Mouse (Mus musculus) forelimb bud, embryonic 11.5 days (tissue): ENCODE data around the gene Mark4.
A peak's percentile ranks its signal among the peaks of the same experiment; 100 is the strongest.

Source experiments
- DNase-seq: peaks from one replicate; pipeline ENCODE4 v3.0.0-alpha.2; 2012; ENCODE audit warnings: low read depth, low spot score

The Mark4 gene

DNA sequence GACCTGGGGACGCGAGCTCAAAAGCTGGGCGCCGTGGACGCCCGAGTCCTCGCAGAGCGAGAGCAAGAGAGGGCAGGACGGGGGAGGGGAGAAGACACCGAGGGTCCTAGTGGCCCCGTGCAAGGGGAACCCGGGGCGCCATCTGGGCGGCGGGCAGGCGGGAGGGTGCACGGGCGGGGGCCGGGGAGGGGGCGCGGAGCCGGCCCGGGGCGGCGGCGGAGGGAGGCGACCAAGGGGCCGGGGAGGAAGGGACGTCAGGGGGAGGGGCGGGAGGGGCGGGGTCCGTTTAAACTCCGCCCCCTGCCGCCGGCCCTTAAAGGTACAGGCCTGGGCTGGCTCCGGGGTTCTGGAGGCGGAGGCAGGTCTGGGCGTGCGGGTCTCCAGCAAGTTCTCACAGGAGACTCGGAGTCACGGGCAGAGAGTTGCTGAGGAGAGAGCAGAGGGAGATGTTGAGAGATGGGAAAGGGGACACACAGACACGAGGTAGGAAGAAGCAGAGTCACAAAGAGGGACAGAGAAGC lies at the start of gene Mark4:
TSS of gene Mark4 (minus strand) at position 231 of the 521 bp plus-strand sequence.
- peak; percentile 76 for DNase-seq

DNA sequence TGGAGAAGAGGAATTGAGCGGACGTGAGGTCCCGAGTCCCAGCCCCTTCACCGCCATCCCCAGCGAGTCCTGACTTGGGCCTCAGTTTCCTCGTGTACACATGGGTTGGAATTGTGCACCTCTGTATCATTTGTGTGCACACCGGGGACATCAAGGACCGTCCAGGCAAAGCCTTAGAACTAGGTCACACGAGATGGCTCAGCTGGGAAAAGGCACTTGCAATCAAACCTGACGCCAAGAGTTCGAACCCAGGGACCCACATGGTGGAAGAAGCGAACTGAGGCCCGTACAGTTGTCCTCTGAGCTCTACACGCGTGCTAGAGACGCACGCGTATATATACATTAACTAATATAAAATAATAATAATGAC lies 49.0 kb upstream of the Mark4 start:
- no peak for DNase-seq

DNA sequence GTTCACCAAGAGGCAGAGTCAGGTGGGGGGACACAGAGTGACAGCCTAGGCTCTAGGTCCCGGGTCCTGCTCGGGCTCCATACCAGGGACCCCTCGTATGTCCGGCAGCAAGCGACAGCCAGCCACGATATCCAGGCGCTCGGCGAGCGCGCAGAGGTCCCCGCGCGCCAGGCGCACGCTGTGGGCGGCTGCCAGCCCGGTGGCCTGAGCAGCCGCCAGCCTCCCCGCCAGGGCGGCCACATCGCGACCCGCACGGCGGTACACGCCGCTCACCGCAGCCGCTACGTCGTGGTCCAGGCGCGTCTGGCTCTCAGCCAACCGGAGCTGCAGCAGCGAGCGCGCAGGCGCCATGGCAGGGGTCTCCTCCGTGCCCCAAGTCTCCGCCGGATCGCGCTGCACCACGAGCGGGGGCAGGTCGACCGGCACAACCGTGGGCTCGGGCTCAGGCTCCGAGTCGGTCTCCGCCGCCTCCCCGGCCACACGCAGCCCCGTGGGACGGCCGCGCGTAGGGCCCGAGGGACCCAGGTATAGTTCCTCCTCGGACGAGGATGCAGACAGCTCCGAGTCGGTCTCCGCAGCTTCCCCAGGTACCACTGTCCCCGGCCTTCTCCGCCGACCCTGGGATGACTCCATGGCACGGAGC lies 48.5 kb upstream of the Mark4 start:
- peak; percentile 73 for DNase-seq

DNA sequence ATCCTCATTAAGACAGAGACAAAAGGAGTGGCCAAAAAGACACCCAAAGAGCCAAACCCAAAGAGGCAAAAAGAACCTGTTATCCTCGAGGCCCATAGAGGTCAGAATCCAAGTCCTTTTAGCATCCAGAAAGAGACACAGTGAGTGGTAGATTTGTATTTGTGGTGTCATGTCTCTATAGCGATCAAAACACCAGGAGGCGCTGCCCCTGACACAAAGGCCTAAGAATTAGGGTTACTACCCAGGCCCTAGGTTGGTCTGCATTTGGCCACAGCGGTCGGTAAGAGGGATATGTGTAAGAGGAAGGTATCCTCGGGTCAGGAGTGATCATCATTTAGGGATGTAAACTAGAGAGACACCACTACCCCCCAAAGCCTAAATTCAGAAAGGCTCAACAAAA lies 47.7 kb upstream of the Mark4 start:
- no peak for DNase-seq

DNA sequence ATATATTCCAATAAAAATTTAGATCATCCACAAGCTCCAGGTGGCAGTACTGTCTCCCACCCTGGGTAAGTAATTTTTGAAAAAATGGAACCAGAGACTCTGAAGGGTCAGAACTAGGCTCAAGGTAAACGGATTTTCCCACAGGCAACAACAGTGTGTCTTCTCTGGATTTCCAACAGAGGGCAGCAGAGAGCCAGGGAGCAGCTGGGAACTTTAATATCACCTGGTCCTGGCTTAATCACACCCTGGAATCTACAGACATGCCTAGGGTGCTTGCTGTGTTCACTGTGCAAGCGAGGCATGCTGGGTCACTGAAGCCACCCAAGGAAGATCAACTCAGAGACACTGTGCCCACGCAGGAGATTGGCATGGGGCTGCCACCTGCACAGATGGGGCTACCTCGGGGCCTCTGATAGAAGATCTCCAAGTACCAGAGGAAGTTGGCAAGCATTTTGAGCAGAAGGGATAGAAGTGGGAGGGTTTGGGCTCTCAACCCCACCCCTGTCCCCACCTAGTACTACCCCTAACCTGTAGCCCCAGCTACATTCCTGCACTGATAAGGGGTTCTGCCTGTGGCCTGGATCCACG lies 45.0 kb upstream of the Mark4 start:
- peak; percentile 75 for DNase-seq

DNA sequence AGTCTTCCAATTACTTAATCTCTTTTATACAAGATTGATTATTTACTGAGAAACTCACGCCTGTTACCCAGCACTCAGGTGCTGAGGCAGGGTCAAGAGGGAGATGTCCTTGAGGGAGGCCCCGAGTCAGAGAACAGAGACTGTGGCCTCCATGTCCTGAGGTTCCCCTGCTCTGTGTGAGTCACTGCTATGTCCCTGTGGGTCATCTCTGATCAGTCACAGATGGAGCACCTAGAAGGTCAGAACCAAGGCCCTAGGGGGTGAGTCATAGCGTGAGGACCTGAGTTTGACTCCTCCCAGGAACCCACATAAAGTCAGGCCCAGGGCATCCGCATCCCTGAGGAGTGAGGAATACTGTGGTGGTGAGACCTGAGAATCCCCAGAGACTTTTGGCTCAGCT lies 43.0 kb upstream of the Mark4 start:
- no peak for DNase-seq

DNA sequence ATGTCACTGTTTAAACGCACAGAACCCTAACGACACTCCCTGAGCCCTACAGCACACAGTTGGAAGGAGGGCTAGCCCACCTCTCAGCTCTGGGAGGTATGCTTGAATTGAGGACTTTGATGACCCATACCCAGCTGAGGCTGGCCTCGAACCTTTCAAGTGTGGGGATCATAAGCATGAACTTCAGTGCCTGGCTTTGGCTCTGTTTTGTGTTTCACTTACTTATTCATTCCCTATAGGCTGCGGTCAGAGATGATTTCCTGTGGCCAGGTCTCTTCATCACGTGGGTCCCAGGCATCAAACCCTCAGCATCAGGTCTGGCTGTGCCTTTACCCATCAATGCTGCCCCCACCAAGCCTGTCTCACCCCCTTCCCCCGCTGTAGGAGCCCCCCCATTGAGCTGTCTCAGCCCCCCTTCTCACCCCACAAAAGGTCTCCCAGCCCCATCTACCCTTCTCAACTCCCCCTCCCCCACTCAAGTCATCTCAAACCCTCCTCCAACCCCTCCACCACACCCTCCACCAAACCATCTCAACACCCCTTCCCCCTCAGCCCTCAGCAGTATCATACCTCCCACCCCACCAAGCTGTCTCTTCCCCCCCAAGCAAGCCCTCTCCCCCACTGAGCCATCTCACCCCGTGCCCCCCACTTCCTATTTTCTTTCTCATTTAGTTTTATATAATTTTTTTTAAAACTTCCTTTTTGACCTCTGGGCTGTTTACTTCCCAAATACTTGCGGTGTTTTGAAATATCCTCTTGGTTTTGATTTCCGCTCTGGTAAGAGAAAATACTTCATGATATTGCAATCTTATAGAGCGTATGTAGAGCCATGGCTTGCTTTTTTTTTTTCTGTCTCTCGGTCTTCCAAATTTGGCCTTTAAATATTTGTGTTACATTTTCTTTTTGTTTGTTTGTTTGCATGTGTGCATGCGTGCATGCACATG lies 42.1 kb upstream of the Mark4 start:
- no peak for DNase-seq

DNA sequence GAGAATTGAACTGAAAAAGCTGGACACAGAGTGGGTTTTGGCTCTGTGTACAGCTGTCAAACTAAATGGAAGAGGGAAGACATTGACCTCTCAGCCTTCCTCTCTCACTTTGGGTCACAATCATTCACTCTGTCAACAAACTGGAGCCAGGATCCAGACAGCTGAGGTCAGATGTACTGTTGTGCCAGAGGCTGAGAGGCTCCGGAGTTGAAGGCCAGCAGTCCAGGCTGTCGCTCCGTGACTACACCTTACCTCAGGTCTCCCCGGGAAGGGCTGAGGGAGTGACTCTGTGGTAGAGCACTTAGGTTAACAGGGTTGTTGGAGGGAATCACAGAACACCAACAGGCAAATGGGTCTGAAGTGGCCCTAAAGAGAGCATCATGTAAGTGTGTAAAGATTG lies 39.7 kb upstream of the Mark4 start:
- no peak for DNase-seq

DNA sequence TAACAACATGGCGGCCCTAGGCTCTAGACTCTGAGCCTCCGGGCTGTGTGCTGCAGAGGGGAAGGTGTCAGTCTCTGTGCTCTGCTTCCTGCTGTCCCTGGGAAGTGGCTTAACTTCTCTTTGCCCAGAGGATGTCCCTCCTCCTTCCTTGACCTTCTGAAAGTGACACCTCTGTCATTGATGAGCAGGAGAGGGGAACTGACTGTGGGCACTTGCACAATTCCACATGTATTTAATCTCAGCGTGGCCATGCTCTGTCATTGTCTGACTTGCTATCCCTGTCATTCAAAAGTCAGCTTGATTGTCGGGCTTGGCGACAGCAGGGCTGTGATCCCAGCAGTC lies 37.6 kb upstream of the Mark4 start:
- DNase-seq: no peak

DNA sequence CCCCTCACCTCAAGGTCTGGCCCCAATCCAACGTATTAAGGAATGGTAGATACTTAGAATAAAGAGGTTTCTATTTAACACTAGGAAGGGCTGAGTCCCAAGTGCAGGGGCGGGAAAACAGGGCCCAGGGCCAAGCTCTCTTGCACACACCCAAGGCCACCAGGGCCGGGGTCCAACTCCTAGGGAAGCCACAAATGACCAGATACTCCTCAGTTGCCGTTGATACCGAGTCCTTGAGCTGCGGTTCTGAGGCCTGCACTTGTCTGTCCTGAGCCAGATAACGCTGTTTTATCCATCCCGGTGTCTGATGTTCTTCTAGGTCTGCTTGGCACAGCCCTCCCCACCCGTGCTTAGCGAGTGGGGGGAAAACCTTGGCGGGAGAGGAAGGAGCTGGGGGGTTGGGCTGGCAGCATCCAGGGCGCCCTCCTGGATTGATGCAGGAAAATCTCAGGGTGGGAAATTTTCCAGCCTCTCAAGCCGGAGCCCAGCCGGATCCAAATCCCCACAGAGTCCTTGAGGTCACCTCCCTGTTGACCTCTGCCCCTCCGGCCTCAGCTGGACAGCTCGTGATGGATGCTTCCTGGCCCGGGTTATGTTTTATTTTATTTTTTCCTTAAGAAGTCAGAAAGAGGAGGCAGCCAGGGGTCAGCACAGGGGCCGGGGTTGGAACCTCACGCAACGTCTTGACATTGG lies 37.0 kb upstream of the Mark4 start:
- DNase-seq: no peak

DNA sequence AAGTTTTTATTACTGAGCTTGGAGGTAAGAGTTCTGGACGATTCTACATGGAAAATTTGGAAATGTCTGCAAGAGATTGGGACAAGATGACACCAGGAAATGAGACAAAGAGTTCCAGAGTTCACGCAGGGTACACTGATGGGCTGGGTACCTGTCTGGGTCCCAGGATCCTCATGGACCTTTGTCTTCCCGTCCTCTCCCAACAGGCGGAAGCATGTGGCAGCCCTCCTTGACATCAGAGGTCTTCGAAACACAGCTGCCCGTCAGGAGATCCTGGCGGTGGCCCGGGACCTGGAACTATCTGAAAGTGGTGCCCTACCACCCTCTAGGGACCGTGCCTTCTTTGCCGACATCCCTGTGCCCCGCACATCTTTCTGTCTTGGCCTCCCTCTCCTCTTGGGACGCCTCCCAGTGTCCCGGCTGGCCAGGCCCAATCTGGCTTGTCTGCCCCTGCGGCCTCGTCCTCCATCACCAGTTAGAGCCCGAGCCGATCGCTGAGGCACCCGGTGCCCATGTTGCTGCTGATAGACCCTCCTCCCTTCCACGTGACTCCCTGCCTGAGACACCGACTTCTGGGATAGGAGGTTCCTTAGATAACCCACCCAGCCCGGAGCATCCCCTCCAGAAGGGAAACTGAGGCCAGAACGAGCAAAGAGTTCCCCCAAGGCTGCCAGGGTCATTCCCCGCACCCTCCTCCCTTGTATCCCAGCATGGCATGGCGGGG lies 36.3 kb upstream of the Mark4 start:
- no peak for DNase-seq

DNA sequence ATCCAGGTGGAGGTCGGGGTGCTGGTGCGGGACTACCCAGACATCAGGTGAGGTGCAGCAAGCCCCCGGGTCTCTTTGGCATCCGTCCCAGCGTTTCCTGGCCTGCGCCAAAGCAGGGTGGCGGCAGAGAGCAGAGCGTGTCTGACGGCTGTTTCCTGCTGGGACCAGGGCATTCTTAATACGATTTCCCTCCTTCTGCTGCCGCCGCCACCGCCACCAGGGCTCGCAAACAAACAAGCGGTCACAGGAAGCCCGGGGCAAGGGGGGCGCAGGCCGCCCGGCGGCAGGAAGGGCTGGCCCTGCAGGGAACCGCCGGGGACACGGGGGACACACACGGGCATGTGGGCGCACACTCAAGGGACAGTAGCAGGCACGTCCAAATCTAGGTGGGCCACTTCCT lies 33.1 kb upstream of the Mark4 start:
- DNase-seq: no peak

DNA sequence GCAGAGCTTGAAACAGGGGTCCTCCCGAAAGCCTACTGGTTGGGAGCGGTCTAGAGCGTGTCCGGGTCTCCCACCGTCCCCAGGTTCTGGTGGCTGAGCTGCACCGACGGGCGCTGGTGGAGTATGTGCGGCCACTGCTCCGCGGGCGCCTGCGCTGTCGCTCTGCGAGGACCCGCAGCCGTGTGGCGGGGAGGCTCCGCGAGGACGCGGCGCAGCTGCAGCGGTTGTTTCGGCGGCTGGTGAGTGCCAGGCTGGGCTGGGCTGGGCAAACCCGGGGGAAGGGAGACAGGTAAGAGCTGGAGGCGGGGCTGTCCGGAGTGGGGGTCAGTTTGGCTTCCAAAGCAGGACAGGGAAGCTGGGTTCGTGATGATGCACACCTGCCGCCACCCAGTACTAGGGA lies 30.9 kb upstream of the Mark4 start:
- no peak for DNase-seq

DNA sequence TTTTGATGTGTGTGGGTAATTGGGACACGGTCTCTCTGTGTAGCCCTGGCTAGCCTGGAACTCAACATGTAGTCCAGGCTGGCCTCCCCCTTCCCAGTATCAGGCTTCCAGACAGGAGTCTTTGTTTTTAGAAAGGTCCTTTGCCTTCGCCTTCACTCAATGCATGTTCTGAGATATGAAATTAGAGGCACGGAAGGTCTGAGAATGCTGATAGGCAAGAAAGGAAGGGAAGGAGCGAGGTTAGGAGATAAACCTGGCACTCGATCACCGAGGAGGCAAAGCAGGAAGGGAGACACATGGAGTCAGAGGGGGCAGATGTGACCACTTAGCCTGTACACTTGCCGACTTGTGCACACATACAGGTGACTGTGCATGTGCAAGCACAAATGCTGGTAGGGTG lies 27.9 kb upstream of the Mark4 start:
- DNase-seq: no peak

DNA sequence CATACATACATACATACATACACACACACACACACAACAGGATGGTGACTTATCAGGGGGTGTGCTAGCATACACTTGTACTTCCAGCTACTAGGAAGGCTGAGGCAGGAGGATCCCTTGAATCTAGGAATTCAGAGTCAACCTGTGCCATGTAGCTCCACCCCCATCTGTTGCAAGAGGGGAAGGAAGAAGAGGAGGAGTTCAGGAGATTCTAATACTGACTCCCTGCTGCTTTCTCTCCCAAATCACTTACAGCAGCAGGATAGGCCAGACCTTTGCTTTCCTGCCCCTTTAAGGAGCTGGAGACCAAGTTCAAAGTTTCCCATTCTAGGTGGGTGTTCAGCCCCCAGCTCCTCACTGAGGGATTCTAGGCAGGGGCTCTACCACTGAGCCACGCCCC lies 26.9 kb upstream of the Mark4 start:
- no peak for DNase-seq

DNA sequence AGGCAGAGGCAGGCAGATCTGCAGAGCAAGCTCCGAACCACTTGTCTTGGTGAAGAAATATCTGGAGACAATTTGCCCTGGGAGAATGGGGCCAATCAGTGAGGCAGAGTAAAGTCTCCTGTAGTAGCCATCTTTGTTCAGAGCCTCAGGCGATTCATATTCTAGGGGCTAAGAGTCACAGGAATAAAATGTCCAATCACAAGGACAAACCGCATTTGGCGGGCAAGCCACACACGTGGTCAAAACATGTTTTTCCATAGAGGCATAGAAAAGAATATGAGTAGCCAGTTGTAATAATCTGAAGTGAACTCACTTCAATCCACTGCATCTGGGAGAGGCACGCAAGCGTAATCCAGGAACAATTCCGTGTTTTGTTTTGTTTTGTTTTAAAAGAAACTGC lies 24.7 kb upstream of the Mark4 start:
- DNase-seq: no peak

DNA sequence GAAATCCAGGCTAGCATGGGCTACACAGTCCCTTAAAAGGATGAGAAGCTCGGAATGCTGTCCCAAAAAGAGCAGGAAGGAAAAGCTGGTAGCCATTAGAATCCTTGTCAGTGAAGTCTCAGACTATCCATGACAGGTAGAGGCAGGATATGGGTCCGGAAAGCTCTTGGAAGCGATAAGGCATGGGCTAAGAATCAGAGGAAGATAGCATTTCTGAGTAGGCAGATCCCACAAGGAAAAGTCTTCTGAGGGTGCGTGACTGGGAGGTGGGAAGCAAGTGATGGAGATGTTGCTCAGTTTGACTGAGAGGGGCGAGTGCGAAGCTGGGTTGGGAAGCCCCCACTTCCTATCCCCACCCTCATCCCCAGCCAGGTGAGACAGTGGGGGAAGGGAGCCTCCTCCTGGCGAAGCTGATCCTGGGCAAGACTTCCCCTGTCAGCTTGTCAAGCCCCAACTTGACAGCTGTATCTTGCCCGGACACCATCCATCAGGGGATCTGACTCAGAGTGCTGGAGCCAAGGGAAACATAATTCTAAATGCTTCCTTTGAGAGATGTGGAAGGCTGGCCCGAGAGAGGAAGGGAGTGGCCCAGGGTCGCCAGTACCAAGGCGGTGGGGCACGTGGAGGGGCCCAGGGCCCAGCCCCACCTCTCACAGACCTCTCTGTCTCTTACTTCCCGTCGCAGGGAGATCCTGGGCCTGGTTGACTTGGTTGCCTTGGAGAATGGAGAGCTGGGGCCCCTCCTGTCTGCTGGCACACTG lies 19.2 kb upstream of the Mark4 start:
- DNase-seq: no peak

DNA sequence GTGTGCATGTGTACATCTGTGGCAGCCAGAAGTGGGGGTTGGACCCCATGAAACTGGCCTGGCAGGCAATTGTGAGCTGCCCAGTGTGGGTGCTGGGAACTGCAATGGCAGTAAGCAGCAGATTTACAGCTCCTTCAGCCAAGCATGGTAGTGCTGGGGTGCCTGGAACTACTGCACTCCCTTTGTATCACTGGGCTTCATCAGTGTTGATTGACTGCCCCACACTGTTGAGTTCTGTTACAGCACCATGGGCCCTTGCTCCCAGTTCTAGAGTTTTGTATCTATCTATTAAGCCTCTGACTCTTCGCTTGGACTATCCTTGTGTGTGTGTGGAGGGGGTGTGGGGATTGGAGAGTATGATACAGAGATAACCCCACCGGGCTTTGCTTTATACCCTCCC lies 18.5 kb upstream of the Mark4 start:
- DNase-seq: no peak

DNA sequence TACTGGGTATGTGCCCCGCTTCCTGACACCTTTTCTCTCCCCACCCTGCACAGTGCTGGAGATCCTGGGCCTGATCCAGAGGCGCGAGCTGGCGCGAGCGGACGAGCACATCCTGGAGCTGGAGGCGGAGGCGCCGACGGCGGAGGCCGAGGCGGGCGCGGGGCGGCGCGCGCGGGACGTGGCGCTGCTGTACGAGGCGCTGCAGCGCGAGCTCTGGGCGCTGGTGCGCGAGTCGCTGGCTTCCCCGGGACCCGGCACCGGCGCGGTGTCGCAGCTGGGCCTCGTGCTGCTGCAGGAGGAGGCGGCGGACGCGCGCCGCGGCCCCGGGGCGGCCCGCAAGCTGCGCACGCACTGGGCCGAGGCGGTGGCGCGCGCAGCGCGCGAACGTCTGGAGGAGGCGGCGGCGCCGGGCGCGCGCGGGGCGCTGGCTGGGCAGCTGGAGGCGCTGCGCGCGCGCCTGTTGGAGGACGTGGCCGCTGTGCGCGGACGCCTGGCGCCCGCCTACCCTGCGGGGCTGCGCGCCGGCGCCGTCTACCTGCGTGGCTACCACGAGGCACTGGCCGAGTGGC lies 15.3 kb upstream of the Mark4 start:
- DNase-seq: peak; percentile 87

DNA sequence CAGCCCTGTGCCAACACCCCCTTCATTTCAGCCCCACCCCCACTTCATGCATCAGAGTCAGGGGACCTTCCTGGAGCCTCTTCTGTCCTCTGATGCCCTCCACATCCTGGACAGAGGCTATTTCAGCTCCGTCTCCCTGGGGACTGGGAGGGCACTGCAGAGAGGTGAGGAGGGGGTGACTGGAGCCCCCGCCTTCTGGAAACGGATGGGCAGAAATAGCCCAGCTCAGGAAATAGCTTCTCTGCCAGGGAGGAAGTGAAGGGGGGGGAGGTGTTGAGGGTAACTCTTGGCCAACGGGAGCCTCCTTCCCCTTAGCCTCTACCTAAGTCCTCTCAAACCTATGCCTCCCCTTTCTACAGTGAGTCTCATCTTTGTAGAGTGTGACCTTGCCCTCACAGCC lies 13.8 kb upstream of the Mark4 start:
- DNase-seq: no peak
